Mouse (Mus musculus): ENCODE measurements at regions not wholly inside any gene's neighbourhood (a gene's known extent, or its start where the extent isn't known, plus 50 kb on each side); places are given as distances from the start of the nearest gene placed in this dataset.

GRCm38 (mm10) chrX:122021749-122022148, 375.5 kb downstream of the Nap1l3 start:
- Histone ChIP-seq H3K9me3 (replicated peaks; ENCODE audit: low read length) (no peaks in the 10 kb centered on the region), H3K9ac (ENCODE audit: low read depth, low read length) (no peak overlapping the region), H3K27me3 (ENCODE audit: insufficient read depth, low read length) (no peaks in the 10 kb centered on the region), H3K4me2 (ENCODE audit: low read length) (no peak overlapping the region), H3K4me3 (replicated peaks; ENCODE audit: low read depth, low read length) (no peak overlapping the region), H3K27ac (no peak overlapping the region), H3K4me1 (replicated peaks; ENCODE audit: insufficient read depth, low read length) (no peaks in the 10 kb centered on the region), H3K36me3 (ENCODE audit: insufficient read depth, low read length) (no peaks in the 10 kb centered on the region)
- DNase-seq (ENCODE audit: low spot score) (peak; percentile 22), ATAC-seq (replicated peaks; ENCODE audit: low FRiP score, low read depth) (no peak)
- 47% methylated on average over 1 of the region's 1 CpGs for WGBS
- peak; percentile 51 for TF ChIP-seq CTCF (IDR thresholded peaks at IDR 0.05; ENCODE audit: low read depth)

All from kidney, postnatal 0 days (tissue).